Mouse (Mus musculus): ENCODE data around the gene Nlrp6. TPM values are rescaled to one million over a fixed set of nuclear protein-coding genes. Genes with fewer than 3 reads are reported as not detected.

The Nlrp6 gene
- polyA plus RNA-seq, 1 experiment from 2014 or later: 52.8 TPM

DNA sequence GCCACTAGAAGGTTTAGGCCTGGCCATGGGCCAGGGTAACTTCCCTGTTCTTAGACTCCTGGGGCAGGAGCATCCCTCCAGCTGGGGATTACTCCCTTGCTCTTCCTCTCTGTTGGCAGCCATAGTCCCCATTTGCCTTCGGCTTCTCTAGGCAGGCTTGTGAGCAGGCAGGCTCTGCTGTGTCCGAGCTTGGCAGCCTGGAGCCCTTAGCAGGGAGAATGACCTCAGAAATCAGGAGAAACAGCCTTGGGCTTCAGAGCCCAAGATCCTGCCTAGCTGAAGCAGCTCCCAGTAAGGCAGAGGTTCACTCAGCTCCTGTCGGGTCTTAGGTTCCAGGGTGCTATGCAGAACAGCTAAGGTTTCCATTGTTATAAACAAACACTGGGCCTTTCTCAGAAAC is 21.6 kb upstream of the Nlrp6 start:
- H3K4me2 ChIP-seq (replicated peaks; ENCODE audit: low read depth): no peak overlapping the region
- H3K4me3 ChIP-seq (ENCODE audit: low read depth, low read length): no peak overlapping the region
- no peak for ATAC-seq
- no peak overlapping the region for H3K9ac ChIP-seq (ENCODE audit: low read depth, low read length)
- no peak for TF ChIP-seq CTCF (IDR thresholded peaks at IDR 0.05; ENCODE audit: low read depth)
- H3K36me3 ChIP-seq (ENCODE audit: control insufficient read depth, insufficient read depth): peaks cover 44% of the 10 kb centered on the region
- no peaks in the 10 kb centered on the region for H3K9me3 ChIP-seq (ENCODE audit: control insufficient read depth)
- 62% methylated on average over 3 of the region's 3 CpGs for WGBS
- no peak overlapping the region for H3K27ac ChIP-seq (ENCODE audit: low read depth, low read length)
- H3K27me3 ChIP-seq (replicated peaks; ENCODE audit: control insufficient read depth, insufficient read depth, low read length): no peaks in the 10 kb centered on the region
- H3K4me1 ChIP-seq (replicated peaks; ENCODE audit: control insufficient read depth, insufficient read depth, low read length): no peaks in the 10 kb centered on the region

DNA sequence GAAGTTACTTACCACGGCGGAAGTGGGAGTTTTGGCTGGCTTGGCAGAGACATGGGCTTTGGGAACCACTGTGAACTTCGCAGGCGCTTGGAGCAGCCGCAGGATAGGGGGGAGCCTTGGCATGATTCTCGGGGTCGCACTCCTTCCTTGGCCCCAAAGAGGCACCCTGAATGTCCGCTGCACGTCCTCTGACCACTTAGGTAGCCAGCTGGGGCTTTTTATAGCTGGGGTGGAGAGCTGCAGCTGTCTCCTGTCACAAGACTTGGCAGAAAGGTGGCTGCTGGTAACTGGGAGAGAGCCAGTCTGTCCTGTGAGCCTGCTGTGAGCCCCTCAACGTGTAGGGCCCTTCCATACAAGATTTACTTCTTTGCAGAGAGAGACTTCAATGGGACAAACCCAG is 20.5 kb upstream of the Nlrp6 start, which contains the start of gene Cox8b:
Gene Cox8b, minus strand, starts transcription at position 227 of the 400 bp plus-strand sequence.
- H3K36me3 ChIP-seq (ENCODE audit: control insufficient read depth, insufficient read depth): peaks cover 35% of the 10 kb centered on the region
- no peak within 1 kb of the TSS for H3K9ac ChIP-seq (ENCODE audit: low read depth, low read length)
- no peaks in the 10 kb centered on the region for H3K4me1 ChIP-seq (replicated peaks; ENCODE audit: control insufficient read depth, insufficient read depth, low read length)
- no peak for ATAC-seq
- H3K9me3 ChIP-seq (ENCODE audit: control insufficient read depth): no peaks in the 10 kb centered on the region
- no peak for TF ChIP-seq CTCF (IDR thresholded peaks at IDR 0.05; ENCODE audit: low read depth)
- no peaks in the 10 kb centered on the region for H3K27me3 ChIP-seq (replicated peaks; ENCODE audit: control insufficient read depth, insufficient read depth, low read length)
- no peak within 1 kb of the TSS for H3K4me3 ChIP-seq (ENCODE audit: low read depth, low read length)
- no peak within 1 kb of the TSS for H3K27ac ChIP-seq (ENCODE audit: low read depth, low read length)
- no peak within 1 kb of the TSS for H3K4me2 ChIP-seq (replicated peaks; ENCODE audit: low read depth)
- 67% methylated on average over 10 of the region's 10 CpGs for WGBS

DNA sequence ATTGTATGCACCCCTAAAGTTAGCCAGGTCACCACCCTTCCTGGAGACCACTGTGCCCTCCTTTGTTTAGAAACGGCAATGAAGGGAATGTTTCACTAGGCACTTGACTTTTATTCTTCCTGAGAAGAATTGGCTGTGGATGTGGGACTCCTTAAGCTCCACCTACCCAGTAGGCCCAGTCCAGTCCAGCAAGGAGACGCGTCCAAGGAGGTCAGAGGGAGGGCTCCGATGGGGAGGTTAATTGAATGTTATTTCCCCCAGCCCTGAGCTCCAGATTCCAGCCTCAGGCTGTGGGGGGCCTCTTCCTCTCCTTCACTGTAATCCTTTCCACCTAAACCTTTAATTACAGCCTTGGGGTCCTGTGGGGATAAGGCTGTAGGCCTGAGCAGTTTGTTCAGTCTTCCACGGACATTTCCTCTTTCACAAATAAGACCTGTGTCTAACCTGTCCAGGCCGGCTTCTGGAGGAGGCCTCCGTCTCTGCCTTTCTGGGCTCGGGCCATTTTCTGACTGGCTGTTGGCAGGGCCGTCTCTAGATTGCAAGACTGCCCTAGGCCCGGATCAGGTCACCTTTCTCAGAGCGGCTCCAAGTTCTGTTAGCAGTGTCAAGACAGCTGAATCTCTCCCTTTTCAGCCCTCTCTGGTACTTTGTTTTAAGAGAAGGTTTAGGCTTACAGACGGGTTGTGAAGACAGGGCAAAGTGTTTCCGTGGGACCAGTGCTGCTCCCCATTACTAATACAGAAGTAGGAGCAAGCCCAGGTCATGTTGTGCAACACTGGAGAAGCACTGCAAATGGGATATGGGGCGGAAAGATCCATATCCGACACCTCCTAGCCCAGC is 18.4 kb upstream of the Nlrp6 start:
- H3K9ac ChIP-seq (ENCODE audit: low read depth, low read length): no peak overlapping the region
- H3K9me3 ChIP-seq (ENCODE audit: control insufficient read depth): no peaks in the 10 kb centered on the region
- H3K4me3 ChIP-seq (ENCODE audit: low read depth, low read length): no peak overlapping the region
- no peak for ATAC-seq
- peaks cover 20% of the 10 kb centered on the region for H3K36me3 ChIP-seq (ENCODE audit: control insufficient read depth, insufficient read depth)
- H3K27ac ChIP-seq (ENCODE audit: low read depth, low read length): no peak overlapping the region
- no peak for TF ChIP-seq CTCF (IDR thresholded peaks at IDR 0.05; ENCODE audit: low read depth)
- no peaks in the 10 kb centered on the region for H3K4me1 ChIP-seq (replicated peaks; ENCODE audit: control insufficient read depth, insufficient read depth, low read length)
- WGBS: 85% methylated on average over 15 of the region's 15 CpGs
- H3K27me3 ChIP-seq (replicated peaks; ENCODE audit: control insufficient read depth, insufficient read depth, low read length): no peaks in the 10 kb centered on the region
- no peak overlapping the region for H3K4me2 ChIP-seq (replicated peaks; ENCODE audit: low read depth)

DNA sequence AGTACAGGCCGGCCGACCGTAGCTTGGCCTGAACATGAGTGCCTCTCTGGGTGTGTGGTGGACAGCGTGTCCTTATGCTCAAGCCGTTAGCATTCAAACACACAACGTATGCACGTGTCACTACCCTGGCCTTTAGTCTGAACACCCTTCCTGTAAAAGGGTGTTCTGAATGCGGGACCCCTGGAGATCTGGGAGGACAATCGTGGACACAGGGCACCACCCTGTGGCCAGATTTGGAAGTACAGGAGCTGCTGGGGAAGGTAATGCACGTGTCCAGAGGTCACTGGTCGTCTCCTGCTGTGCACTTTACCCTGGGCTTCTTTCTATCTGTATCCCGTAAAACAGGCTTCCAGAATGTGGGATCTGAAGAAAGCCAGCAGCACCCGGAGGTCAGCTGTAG is 17.5 kb upstream of the Nlrp6 start:
- TF ChIP-seq CTCF (IDR thresholded peaks at IDR 0.05; ENCODE audit: low read depth): peak; percentile 95
- Histone ChIP-seq H3K4me2 (replicated peaks; ENCODE audit: low read depth) (no peak overlapping the region), H3K9me3 (ENCODE audit: control insufficient read depth) (no peaks in the 10 kb centered on the region), H3K4me1 (replicated peaks; ENCODE audit: control insufficient read depth, insufficient read depth, low read length) (no peaks in the 10 kb centered on the region), H3K27me3 (replicated peaks; ENCODE audit: control insufficient read depth, insufficient read depth, low read length) (no peaks in the 10 kb centered on the region), H3K36me3 (ENCODE audit: control insufficient read depth, insufficient read depth) (peaks cover 11% of the 10 kb centered on the region), H3K4me3 (ENCODE audit: low read depth, low read length) (no peak overlapping the region), H3K27ac (ENCODE audit: low read depth, low read length) (no peak overlapping the region), H3K9ac (ENCODE audit: low read depth, low read length) (no peak overlapping the region)
- peak; percentile 34; the same call in 1 of the 2 replicates for ATAC-seq
- WGBS: 25% methylated on average over 13 of the region's 13 CpGs

DNA sequence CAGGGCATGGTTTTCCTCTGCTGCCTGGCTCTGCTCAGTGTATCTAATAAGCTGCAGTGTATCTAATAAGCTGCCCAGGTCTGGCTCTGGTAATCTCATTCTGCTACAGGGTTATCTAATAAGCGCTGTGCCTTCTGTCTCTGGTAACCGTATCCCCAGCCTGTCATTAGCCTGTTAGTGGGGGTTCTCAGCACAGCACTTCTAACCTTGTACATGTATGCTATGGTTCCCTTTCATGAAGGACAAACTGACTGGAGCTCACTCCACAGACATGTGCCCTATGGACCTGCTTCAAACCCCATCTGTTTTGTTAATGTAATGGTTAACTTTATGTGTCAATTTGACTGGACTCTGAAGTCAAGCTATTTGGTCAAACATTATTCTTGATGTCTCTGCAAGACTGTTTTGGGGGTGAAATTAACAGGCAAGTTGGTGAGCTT is 15.0 kb upstream of the Nlrp6 start:
- no peak overlapping the region for H3K4me3 ChIP-seq (ENCODE audit: low read depth, low read length)
- no peaks in the 10 kb centered on the region for H3K36me3 ChIP-seq (ENCODE audit: control insufficient read depth, insufficient read depth)
- 62% methylated on average over 2 of the region's 2 CpGs for WGBS
- H3K4me1 ChIP-seq (replicated peaks; ENCODE audit: control insufficient read depth, insufficient read depth, low read length): no peaks in the 10 kb centered on the region
- no peak overlapping the region for H3K9ac ChIP-seq (ENCODE audit: low read depth, low read length)
- H3K4me2 ChIP-seq (replicated peaks; ENCODE audit: low read depth): no peak overlapping the region
- TF ChIP-seq CTCF (IDR thresholded peaks at IDR 0.05; ENCODE audit: low read depth): no peak
- ATAC-seq: no peak
- H3K9me3 ChIP-seq (ENCODE audit: control insufficient read depth): no peaks in the 10 kb centered on the region
- H3K27me3 ChIP-seq (replicated peaks; ENCODE audit: control insufficient read depth, insufficient read depth, low read length): no peaks in the 10 kb centered on the region
- H3K27ac ChIP-seq (ENCODE audit: low read depth, low read length): no peak overlapping the region

DNA sequence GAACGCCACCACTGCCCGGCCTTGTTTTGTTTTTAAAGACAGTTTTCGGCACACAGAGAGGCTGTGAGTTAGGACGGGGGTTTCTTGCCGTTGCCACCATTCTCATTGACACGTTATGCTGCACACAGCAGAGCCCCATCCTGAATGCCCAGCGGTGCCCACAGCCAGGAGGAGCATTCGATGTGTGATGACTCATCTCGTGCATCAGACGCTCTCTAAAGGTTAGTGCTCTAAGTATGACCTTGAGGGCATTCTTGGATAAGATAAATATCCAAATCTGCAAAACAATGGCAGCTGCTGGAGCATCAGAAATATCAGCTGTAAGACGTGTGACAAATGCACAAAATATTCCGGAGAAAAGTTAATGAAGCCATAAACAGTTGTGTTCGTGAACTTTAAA is 13.6 kb upstream of the Nlrp6 start:
- no peak for TF ChIP-seq CTCF (IDR thresholded peaks at IDR 0.05; ENCODE audit: low read depth)
- Histone ChIP-seq H3K4me2 (replicated peaks; ENCODE audit: low read depth) (no peak overlapping the region), H3K4me1 (replicated peaks; ENCODE audit: control insufficient read depth, insufficient read depth, low read length) (no peaks in the 10 kb centered on the region), H3K27me3 (replicated peaks; ENCODE audit: control insufficient read depth, insufficient read depth, low read length) (no peaks in the 10 kb centered on the region), H3K9ac (ENCODE audit: low read depth, low read length) (no peak overlapping the region), H3K9me3 (ENCODE audit: control insufficient read depth) (no peaks in the 10 kb centered on the region), H3K27ac (ENCODE audit: low read depth, low read length) (no peak overlapping the region), H3K4me3 (ENCODE audit: low read depth, low read length) (no peak overlapping the region), H3K36me3 (ENCODE audit: control insufficient read depth, insufficient read depth) (no peaks in the 10 kb centered on the region)
- no peak for ATAC-seq
- 79% methylated on average over 13 of the region's 13 CpGs for WGBS
